Mouse (Mus musculus) activated CD4-positive, CD25-positive, alpha-beta regulatory T cell, adult 4 months (primary cell): ENCODE measurements around the gene Eef1akmt2. TPM values are rescaled to one million over a fixed set of nuclear protein-coding genes. Genes with fewer than 3 reads are reported as not detected.

Source experiments
- ATAC-seq: one replicate; pipeline ENCODE4 v1.8.0; 2017
- polyA plus RNA-seq, 2 experiments: library from polyadenylated mRNA; unstranded; fragments of 100-300 nt; shearing (Covaris generic); gene quantifications; one replicate each; pipeline ENCODE4 v1.2.1; 2017

Eef1akmt2 gene
- polyA plus RNA-seq, 2 experiments from 2014 or later, result 59.5 to 60.2 TPM

- ATAC-seq, result no peak
Observed at GRCm38 (mm10) chr7:132809721-132810120, 42.8 kb downstream of the Eef1akmt2 start.

GRCm38 (mm10) chr7:132808841-132809682, 43.4 kb downstream of the Eef1akmt2 start:
- no peak for ATAC-seq

GRCm38 (mm10) chr7:132808051-132808796, 44.2 kb downstream of the Eef1akmt2 start:
- no peak for ATAC-seq

DNA sequence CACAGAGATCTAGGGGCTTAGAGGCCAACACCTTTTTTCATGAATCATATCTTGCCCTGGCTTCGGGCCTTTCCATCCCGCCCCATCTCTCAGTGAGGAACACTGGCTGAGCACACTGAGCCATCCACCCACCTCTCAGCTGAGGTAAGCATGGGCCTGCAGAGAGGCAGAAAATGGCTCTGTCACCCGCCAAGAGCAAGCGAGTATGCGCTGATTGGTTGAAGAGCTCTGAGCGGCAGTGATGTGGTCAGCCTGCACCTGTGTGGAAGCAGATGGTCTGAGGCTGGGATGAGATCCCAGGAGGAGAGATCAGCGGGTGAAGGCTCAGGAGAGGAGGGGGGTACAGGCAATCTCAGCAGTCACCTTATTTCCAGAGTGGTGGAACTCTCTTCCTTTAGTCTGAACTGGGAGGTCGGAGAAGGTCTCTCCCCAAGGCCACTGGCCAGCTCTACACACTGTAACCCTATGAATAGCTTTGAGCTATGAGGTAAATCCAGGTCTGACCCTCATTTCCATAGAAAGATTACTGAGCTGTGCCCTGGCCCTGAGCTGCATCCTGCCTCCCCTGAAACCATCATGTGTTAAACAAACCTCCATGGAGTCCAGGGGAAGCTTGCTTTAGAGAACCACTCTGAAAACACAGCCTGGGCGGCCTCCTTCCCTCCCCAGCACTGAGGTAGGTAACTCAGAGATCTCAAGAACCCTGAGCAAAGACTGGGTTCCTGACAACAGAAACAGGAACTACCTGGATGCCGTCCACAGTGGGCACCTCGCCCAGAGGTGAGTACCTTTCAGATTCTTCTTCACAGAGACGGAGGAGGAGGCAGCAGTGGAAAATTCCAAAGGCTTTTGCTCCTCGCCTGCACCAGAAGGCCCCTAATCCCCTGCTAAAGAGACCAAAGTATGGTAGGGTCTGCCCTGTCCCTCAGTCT, 45.3 kb downstream of the Eef1akmt2 start:
- ATAC-seq, result no peak

GRCm38 (mm10) chr7:132806286-132806685, 46.2 kb downstream of the Eef1akmt2 start:
- ATAC-seq, result no peak

- ATAC-seq, result peak; percentile 38
Observed at GRCm38 (mm10) chr7:132804951-132805350, 47.5 kb downstream of the Eef1akmt2 start.

DNA sequence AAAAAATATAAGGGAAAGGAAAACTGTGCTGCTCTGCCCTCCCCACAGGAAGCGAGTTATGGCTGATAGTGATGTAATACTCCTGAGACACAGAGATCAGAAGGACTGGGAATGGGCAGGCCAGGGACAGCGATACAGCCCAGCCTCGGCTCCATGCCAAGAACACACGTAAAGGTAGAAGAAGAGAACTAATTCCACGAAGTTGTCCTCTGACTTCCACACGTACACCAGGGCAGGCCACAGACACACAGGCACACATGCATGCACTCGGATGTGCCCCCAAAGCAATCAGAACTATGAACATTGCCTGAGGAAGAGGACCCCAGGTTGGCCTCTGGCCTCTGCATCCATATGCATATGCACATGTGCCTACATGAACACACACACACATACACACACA, 48.0 kb downstream of the Eef1akmt2 start:
- ATAC-seq, result no peak

DNA sequence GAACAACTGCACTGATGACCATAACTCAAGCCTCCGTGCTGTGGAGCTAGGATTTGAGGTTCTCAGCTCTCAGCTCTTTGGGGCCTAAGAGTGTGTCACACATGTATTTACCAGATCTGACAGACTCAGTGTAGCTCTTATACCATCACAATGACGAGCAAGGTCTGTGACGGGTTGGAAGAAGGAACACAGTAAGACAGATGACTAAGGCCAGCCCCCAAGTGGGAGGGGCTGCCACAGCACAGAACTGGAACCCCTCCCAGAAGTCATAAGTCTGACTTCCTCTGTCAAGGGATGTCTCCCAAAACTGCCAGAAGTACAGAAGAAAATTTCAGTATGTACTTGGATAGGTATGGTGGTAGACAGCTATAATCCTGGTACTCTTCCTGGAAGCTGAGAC, 48.5 kb downstream of the Eef1akmt2 start:
- peak; percentile 76 for ATAC-seq

DNA sequence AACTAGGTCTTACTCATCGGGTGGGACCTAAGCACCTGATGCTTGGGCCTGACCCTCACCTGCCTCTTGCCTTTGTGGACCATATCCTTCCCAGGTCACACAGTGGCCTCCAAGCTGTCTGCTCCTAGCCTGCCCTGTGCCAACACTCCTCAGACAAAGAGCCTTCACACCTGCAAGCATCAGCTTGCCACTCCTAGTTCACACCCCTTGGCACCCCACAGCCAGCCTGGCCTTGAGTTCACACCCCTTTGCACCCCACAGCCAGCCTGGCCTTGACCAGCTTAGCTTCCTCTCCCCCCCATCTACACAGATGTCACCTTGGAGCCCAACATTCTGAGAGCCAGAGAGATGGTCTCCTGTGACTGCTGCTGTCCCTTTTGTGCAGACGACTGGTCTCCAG, 49.1 kb downstream of the Eef1akmt2 start:
- no peak for ATAC-seq

GRCm38 (mm10) chr7:132802691-132803090, 49.8 kb downstream of the Eef1akmt2 start:
- ATAC-seq, result no peak

DNA sequence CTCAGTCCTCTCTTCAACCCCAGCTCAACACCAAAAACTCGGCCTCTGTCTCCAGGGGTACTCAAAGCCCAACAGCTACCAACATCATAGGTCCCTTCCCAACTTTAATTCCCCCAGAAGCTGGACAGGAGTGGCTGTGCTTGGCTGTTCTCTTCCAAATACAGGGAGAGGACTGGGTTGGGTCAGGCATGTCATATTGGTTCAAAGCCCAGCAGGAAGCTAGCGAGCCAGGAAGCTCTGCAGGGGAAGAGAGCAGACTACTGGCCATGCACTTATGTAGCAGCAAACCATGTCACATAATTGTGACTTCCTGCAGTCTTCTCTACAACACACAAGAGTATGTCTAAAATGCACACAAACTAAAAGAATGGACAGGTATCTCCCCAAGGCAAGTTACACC, 50.4 kb downstream of the Eef1akmt2 start:
- ATAC-seq, result peak; percentile 17

DNA sequence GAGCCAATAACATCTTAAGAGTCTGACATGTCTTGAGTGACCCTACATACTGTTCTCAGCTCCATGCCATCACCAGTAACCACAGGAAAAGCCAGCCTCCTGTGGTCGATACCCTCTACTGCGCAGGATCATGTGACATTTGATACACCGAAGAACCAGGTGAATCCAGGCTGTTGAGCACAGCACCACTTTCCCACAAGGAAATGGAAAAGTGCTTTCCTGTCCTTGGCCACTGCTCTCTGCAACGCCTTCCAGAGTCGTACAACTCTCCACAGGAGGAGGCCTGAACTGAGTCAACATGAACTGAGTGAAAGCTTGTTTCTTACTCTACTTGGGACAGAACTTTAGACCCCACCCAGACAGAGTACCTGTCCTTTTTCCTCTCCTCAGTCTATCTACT, 51.0 kb downstream of the Eef1akmt2 start:
- ATAC-seq, result no peak

- no peak for ATAC-seq
Observed at GRCm38 (mm10) chr7:132800868-132801267, 51.6 kb downstream of the Eef1akmt2 start.

GRCm38 (mm10) chr7:132799119-132800016, 53.1 kb downstream of the Eef1akmt2 start:
- no peak for ATAC-seq

GRCm38 (mm10) chr7:132795141-132795540, 57.3 kb downstream of the Eef1akmt2 start:
- ATAC-seq, result peak; percentile 25

GRCm38 (mm10) chr7:132793467-132793866, 59.0 kb downstream of the Eef1akmt2 start:
- no peak for ATAC-seq

DNA sequence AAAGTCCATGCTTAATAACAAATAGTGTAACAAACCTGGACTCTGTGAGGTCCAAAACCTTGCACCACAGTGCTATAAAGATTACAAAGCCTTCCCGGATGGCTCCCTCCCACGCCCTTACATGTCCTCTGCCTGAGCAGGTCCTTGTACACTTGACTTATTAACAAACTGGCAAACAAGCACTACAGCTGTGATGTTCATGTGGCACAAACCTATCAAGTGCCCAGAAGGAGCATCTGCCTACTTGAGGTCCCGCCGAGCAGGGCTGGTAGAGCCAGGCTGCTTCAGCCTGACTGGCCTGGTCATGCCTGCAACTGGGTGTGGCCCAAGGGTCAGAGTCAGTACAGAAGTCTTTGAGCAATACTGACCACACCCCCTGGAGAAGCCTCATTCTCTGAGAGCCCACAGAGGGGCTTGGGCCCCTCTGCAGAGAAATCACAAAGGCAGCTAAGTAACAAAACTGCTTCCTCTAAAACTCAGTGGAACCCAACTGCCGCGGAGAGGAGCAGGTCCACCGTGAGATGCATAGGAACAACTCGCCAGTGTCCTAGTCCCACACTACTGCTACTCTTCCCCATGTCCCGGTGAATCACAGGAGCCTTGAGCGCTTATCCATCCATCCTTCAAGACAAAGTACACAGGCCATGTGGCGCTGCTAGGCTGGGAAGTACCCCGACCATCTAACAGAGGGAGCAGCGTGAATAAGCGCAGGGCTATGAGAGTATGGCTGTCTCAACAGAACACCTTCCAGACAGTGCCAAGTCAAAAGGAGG, 61.8 kb downstream of the Eef1akmt2 start:
- ATAC-seq, result no peak

DNA sequence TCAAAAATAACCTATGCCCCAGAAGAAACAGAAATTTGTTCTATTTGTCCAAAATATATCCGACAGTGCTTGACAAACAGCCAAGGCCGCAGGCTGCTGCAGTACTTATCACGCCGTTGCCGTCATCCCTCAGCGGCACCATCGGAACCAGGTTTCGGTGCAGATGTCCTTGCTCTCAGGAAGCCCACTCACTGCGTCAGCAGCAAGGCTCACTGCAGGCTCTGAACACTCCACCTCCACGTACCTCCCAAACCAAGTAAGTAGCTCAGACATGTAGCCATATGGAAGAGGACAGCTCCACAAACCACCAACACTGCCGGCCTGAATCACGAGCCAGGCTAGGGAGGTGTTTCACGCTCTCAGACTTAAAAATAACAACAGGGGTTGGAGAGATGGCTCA, 63.6 kb downstream of the Eef1akmt2 start:
- ATAC-seq, result no peak

GRCm38 (mm10) chr7:132787496-132788190, 64.8 kb downstream of the Eef1akmt2 start:
- ATAC-seq, result peak; percentile 49

GRCm38 (mm10) chr7:132787022-132787421, 65.5 kb downstream of the Eef1akmt2 start:
- no peak for ATAC-seq
